Mouse (Mus musculus): ENCODE measurements around the gene C3. TPM values are rescaled to one million over a fixed set of nuclear protein-coding genes. Genes with fewer than 3 reads are reported as not detected.

The C3 gene
- polyA plus RNA-seq, 1 experiment from 2014 or later = 0.18 TPM

DNA sequence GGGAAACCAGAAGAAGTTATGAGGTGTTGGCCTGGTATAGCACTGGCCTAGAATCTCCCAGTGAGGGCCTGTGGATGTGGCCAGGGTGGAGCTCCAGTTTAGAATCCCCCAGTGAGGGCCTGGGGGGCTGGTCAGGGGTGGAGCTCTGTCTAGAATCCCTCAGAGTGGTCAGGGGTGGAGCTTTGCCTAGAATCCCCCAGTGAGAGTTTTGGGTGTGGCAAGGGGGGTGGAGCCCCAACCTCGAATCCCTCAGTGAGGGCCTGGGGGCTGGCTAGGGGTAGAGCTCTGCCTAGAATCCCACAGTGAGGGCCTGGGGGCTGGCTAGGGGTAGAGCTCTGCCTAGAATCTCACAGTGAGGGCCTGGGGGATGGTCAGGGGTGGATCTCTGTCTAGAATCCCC lies 33.9 kb upstream of the C3 start:
- H3K36me3 ChIP-seq (ENCODE audit: poor library complexity, severe bottlenecking) = peaks cover 66% of the 10 kb centered on the region
- no peak for ATAC-seq

DNA sequence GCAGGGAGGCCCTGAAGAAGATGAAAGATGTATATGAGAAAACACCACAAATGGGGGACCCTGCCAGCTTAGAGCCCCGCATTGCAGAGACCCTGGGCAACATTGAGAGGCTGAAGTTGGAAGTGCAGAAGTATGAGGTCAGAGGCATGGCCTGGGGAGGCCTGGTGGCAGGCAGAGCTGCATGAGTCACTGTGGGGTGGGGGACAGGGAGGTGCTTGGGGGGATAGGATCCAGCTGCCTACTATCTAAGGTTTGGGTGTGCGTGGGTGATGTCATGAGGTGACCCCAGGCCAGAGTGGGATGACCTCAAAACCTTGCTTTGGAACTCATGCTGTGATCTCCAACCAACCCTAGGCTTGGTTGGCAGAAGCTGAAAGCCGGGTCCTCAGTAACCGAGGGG lies 33.4 kb upstream of the C3 start:
- ATAC-seq = no peak
- peaks cover 69% of the 10 kb centered on the region for H3K36me3 ChIP-seq (ENCODE audit: poor library complexity, severe bottlenecking)
- WGBS = 91% methylated on average over 4 of the region's 4 CpGs

More for the DNA sequence above, 33.9 kb upstream of the C3 start:
- no peak overlapping the region for H3K4me2 ChIP-seq
- 44% methylated on average over 1 of the region's 1 CpGs for WGBS
- no peaks in the 10 kb centered on the region for H3K9me3 ChIP-seq (replicated peaks)
- no peak overlapping the region for H3K27ac ChIP-seq
- no peak overlapping the region for H3K9ac ChIP-seq
- 0 out of 2 replicates have a peak, but pooled peaks cover 3% of the 10 kb centered on the region for H3K4me1 ChIP-seq
- no peak overlapping the region for H3K4me3 ChIP-seq
- no peaks in the 10 kb centered on the region for H3K27me3 ChIP-seq

DNA sequence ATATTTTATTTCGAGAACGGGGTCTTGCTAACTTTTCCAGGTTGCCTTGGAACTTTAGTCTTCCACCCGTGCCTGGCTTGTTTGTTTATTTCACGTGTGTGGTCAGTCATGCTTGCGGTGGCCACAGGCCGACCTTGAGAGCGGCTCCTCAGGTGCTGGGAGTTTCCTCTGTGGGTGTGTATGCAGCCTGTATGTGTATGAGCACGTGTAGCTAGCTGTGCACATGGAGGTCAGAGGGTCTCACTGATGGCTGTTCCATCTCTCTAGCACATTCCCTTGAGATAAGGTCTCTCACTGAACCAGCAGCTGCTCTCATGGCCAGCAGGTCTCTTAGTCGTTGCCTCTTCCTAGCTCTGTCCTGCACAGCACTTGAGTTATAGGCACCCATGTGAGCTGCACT lies 32.4 kb upstream of the C3 start:
- no peaks in the 10 kb centered on the region for H3K9me3 ChIP-seq (replicated peaks)
- no peak overlapping the region for H3K4me2 ChIP-seq
- WGBS = 91% methylated on average over 9 of the region's 9 CpGs
- H3K9ac ChIP-seq = no peak overlapping the region
- H3K4me3 ChIP-seq = no peak overlapping the region
- H3K4me1 ChIP-seq = 0 out of 2 replicates have a peak, but pooled peaks cover 3% of the 10 kb centered on the region
- H3K27me3 ChIP-seq = no peaks in the 10 kb centered on the region
- peaks cover 72% of the 10 kb centered on the region for H3K36me3 ChIP-seq (ENCODE audit: poor library complexity, severe bottlenecking)
- no peak overlapping the region for H3K27ac ChIP-seq
- no peak for ATAC-seq

More for the DNA sequence above, 33.4 kb upstream of the C3 start:
- no peaks in the 10 kb centered on the region for H3K9me3 ChIP-seq (replicated peaks)
- H3K4me2 ChIP-seq = no peak overlapping the region
- H3K9ac ChIP-seq = no peak overlapping the region
- H3K27me3 ChIP-seq = no peaks in the 10 kb centered on the region
- H3K4me3 ChIP-seq = no peak overlapping the region
- 0 out of 2 replicates have a peak, but pooled peaks cover 3% of the 10 kb centered on the region for H3K4me1 ChIP-seq
- no peak overlapping the region for H3K27ac ChIP-seq

DNA sequence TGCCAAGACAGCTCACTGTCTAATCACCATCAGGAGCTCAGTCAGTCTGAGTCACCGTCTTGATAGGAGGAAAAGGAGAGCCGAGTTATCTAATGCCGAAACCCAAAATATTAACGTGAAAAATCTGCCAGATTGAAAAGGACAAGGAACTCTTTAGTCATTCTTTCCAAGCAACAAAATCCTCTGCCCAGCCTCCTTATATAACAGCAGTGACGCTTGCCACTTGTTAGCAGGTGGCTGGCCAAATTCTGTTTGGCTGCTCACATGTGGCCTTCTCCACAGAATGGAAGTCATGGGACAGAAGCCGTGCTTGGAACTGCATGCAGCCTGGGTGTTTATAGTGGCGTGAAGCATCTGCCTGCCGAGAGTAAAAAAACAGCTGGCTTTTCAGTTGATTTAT lies 31.8 kb upstream of the C3 start:
- Histone ChIP-seq H3K4me2 (no peak overlapping the region), H3K27ac (no peak overlapping the region), H3K4me1 (0 out of 2 replicates have a peak, but pooled peaks cover under 1% of the 10 kb centered on the region), H3K27me3 (no peaks in the 10 kb centered on the region), H3K9me3 (replicated peaks) (no peaks in the 10 kb centered on the region), H3K4me3 (no peak overlapping the region), H3K36me3 (ENCODE audit: poor library complexity, severe bottlenecking) (peaks cover 79% of the 10 kb centered on the region), H3K9ac (no peak overlapping the region)
- WGBS = 94% methylated on average over 8 of the region's 8 CpGs
- ATAC-seq = no peak

DNA sequence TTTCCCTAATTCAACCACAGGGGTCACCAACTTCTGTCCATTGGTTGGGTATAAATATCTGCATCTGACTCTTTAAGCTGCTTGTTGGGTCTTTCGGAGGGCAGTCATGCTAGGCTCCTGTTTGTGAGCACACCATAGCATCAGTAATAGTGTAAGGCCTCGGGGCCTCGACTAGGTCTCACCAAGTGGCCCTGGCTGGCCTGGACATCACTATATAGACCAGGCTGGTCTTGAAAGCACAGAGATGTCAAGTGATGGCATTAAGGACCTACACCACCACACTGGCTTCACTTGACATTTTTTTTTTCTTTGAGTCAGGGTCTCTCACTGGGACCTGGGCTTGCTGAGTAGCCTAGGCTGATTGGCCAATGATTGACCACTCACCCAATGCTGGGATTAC lies 30.3 kb upstream of the C3 start:
- ATAC-seq = no peak

DNA sequence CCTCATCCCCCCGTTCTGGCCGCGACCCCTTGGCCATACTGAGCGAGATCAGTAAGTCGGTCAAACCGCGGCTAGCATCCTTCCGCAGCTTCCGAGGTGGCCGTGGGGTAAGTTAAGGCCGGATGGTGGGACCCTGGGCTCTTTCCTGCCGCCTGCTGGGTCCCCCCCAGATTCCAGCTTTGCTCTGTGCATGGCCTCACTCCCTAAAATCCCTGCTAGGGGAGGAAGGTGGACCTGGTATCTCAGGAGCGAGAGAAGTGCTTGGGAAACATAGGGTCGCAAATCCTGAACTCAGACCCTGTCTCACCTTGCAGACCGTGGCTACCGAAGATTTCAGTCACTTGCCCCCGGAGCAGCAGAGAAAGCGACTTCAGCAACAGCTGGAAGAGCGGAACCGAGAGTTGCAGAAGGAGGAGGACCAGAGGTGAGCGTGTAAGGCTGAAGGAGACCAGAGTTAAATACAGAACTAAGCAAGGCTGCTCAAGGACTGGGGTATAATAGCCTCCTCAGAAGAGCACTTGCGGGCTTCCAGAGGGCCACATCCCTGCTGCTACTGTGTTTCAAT lies 29.1 kb upstream of the C3 start:
- no peaks in the 10 kb centered on the region for H3K4me1 ChIP-seq
- H3K36me3 ChIP-seq (ENCODE audit: poor library complexity, severe bottlenecking) = peaks cover 73% of the 10 kb centered on the region
- no peak overlapping the region for H3K27ac ChIP-seq
- no peak overlapping the region for H3K4me2 ChIP-seq
- H3K27me3 ChIP-seq = no peaks in the 10 kb centered on the region
- H3K9ac ChIP-seq = no peak overlapping the region
- H3K4me3 ChIP-seq = no peak overlapping the region
- WGBS = 95% methylated on average over 22 of the region's 22 CpGs
- ATAC-seq = no peak
- no peaks in the 10 kb centered on the region for H3K9me3 ChIP-seq (replicated peaks)

More for the DNA sequence above, 30.3 kb upstream of the C3 start:
- Histone ChIP-seq H3K36me3 (ENCODE audit: poor library complexity, severe bottlenecking) (peaks cover 84% of the 10 kb centered on the region), H3K27me3 (no peaks in the 10 kb centered on the region), H3K4me1 (no peaks in the 10 kb centered on the region), H3K9me3 (replicated peaks) (no peaks in the 10 kb centered on the region), H3K4me2 (no peak overlapping the region), H3K4me3 (no peak overlapping the region), H3K9ac (no peak overlapping the region), H3K27ac (no peak overlapping the region)
- 88% methylated on average over 3 of the region's 3 CpGs for WGBS

DNA sequence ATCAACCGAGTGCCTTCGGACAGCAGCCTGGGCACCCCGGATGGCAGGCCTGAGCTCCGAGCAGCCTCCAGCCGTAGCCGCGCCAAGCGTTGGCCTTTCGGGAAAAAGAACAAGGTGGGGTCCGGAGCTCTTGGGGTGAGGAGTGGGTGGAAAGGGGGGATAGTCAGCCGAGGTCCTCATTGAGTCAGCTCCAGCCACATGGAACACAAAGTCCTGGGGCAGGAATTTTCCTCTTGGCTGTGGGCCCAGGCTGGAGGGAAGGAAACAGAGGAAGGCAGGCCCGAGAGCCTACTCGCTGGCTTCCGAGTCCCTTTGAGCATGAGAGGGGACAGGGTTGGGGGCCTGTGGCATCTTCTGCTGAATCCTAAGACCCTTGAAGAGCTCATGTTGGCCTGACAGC lies 27.4 kb upstream of the C3 start:
- no peaks in the 10 kb centered on the region for H3K9me3 ChIP-seq (replicated peaks)
- no peak for ATAC-seq
- peaks cover 7% of the 10 kb centered on the region for H3K4me1 ChIP-seq
- H3K27ac ChIP-seq = no peak overlapping the region
- H3K27me3 ChIP-seq = no peaks in the 10 kb centered on the region
- H3K4me3 ChIP-seq = no peak overlapping the region
- 88% methylated on average over 14 of the region's 14 CpGs for WGBS
- no peak overlapping the region for H3K9ac ChIP-seq
- no peak overlapping the region for H3K4me2 ChIP-seq
- peaks cover 56% of the 10 kb centered on the region for H3K36me3 ChIP-seq (ENCODE audit: poor library complexity, severe bottlenecking)

DNA sequence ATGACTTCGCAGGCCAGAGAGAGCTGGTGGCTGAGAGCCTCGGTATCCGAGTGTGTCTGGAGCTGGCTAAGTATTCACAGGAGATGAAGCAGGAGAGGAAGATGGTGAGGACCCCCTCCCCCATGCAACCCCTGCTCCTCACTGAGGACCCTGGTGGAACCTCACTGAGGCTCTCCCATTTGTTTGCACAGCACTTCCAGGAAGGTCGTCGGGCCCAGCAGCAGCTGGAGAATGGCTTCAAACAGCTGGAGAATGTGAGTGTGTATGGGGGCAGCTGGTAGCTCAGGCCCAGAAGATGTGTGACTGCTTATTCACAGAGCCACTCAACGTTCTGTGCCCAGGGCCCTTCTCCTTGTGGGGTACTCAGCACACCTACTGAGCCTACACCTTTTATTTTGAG lies 25.4 kb upstream of the C3 start:
- 85% methylated on average over 6 of the region's 6 CpGs for WGBS
- no peaks in the 10 kb centered on the region for H3K27me3 ChIP-seq
- H3K4me1 ChIP-seq = peaks cover 26% of the 10 kb centered on the region
- no peak overlapping the region for H3K27ac ChIP-seq
- H3K4me2 ChIP-seq = no peak overlapping the region
- ATAC-seq = no peak
- H3K4me3 ChIP-seq = no peak overlapping the region
- no peaks in the 10 kb centered on the region for H3K9me3 ChIP-seq (replicated peaks)
- peaks cover 36% of the 10 kb centered on the region for H3K36me3 ChIP-seq (ENCODE audit: poor library complexity, severe bottlenecking)
- no peak overlapping the region for H3K9ac ChIP-seq

DNA sequence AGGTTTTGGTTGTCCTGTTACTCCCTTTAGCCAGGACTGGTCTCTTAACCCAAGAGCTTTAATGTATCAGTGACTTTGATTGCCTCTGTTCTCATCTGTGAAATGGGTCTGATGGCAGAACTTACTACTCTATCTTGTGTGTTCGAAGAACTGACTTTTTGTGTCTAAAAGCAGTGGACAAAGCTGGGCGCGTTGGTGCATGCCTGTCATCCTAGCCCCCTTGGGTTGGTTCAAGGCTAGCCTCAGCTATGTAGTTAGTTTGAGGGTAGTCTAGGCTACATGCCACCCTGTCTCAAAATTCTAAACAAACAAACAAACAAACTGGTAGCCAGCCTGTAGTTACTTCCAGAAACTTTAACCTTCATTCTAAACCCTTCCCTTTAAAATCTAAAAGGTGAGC lies 23.5 kb upstream of the C3 start:
- Histone ChIP-seq H3K4me1 (peaks cover 33% of the 10 kb centered on the region), H3K27ac (no peak overlapping the region), H3K4me2 (no peak overlapping the region), H3K4me3 (no peak overlapping the region), H3K27me3 (no peaks in the 10 kb centered on the region), H3K36me3 (ENCODE audit: poor library complexity, severe bottlenecking) (peaks cover 21% of the 10 kb centered on the region), H3K9me3 (replicated peaks) (no peaks in the 10 kb centered on the region), H3K9ac (no peak overlapping the region)
- no peak for ATAC-seq
- WGBS = 97% methylated on average over 3 of the region's 3 CpGs

DNA sequence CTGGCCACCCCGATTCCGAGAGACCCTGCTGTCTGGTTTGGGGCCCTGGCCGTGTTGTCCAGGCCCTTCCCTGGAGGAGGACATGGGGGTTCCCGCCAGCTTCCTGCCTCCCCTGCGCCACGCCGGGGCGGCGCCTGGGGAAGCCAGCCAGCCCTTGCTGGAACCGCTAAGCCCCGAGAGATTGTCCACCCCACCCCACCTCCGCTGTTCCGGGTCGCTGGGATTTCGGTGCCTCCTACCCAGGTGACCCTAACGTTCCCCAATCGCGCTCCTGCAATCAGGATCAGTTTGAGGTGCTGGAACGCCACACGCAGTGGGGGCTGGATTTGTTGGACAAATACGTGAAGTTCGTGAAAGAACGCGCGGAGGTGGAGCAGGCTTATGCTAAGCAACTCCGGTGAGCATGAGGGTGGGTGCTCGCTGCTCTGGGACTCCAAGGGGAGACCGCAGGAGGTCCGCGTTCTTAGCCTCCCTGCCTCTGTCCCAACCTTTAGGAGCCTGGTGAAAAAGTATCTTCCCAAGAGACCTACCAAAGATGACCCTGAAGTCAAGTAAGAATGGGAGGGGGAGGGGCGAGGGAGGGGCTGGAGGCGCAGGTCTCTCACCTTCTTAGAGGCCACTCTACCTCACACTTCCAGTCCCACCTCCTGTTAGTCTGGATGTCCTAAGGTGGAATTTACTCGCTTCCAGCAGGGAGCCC lies 22.7 kb upstream of the C3 start:
- H3K4me1 ChIP-seq = peaks cover 39% of the 10 kb centered on the region
- H3K36me3 ChIP-seq (ENCODE audit: poor library complexity, severe bottlenecking) = peaks cover 20% of the 10 kb centered on the region
- H3K9me3 ChIP-seq (replicated peaks) = no peaks in the 10 kb centered on the region
- no peaks in the 10 kb centered on the region for H3K27me3 ChIP-seq
- WGBS = 3% methylated on average over 33 of the region's 33 CpGs
- H3K27ac ChIP-seq = no peak overlapping the region
- H3K4me3 ChIP-seq = peak overlapping the region; percentile 50
- peak overlapping the region; percentile 84 for H3K4me2 ChIP-seq
- no peak for ATAC-seq
- H3K9ac ChIP-seq = peak overlapping the region; percentile 73

DNA sequence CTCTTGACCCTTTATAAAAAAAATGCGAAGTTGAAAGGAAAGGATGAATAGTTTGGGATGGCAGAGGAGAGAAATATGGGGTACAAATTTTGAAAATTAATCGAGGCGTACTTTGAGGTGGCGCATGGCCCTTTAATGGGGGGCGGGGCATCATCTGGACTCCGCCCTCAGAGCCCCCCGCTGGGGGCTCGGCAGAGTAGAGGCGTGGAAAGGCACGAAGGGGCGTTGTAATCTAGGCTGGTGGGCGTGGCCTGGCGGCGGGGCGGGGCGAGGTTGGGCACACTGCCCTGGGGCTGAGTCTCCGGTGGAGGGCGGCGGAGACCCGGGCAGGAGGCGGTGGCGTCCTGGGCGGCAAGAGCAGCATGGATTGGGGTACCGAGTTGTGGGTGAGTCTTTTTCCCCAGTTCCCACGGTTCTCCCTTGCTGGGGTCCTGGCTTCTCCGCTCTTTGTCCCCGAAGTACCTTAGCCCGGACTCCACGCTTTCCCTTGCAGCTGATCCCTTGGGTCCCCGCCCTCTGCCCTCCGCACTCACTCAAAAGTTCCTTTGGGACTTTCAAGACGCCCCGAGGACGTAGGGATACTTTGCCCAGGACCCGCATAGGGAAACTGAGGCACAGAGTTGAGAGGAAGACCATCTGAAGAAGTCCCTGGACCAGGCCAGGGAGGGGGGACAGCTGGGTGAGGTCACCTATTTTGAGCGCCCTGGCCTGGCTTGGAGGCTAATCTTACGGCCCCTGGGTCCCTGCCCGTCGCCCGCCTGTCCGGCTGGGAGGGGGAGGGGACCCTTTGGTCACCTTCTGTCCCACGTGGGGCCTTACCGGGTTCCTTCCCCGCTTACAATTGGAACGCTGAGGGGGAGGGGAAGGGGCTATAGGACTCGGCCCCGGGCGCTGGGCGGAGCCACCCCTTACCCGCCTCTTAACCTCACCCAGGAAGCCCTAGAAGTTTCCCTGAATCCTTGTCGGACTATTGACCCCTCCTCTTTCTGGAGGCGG lies 21.5 kb upstream of the C3 start, which contains the start of gene Trip10:
TSS of gene Trip10 (plus strand) at position 270 of the 996 bp plus-strand sequence.
- Histone ChIP-seq H3K4me3 (peak within 1 kb of the TSS; percentile 50), H3K27me3 (no peaks in the 10 kb centered on the region), H3K36me3 (ENCODE audit: poor library complexity, severe bottlenecking) (peaks cover 13% of the 10 kb centered on the region), H3K9me3 (replicated peaks) (no peaks in the 10 kb centered on the region), H3K4me2 (peak within 1 kb of the TSS; percentile 84), H3K27ac (peak within 1 kb of the TSS; percentile 92), H3K4me1 (peaks cover 39% of the 10 kb centered on the region), H3K9ac (peak within 1 kb of the TSS; percentile 73)
- peak; percentile 3; the same call in 1 of the 2 replicates for ATAC-seq
- WGBS = under 1% methylated on average over 49 of the region's 52 CpGs

DNA sequence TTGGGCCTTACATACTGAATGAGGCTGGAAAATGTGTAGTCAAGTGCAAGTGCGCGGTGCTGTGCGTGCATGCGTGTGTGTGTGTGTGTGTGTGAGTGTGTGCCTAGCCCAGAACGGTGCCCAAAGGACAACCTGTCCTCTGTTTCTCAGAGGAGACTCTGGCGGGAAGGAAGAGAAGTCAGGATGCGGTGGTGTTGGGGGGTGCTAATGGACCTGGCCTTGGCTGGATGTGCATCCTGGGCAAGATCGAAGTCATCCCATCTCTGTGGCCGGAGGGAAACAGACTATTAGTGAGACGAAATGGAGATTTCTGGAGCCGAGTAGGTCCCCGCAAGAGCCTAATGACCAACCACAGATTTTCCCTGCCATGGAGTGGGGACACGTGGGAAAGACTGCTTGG lies 20.8 kb upstream of the C3 start:
- no peak for ATAC-seq
- H3K9me3 ChIP-seq (replicated peaks) = no peaks in the 10 kb centered on the region
- WGBS = 5% methylated on average over 13 of the region's 13 CpGs
- peak overlapping the region; percentile 50 for H3K4me3 ChIP-seq
- peak overlapping the region; percentile 92 for H3K27ac ChIP-seq
- H3K4me2 ChIP-seq = peak overlapping the region; percentile 84
- H3K36me3 ChIP-seq (ENCODE audit: poor library complexity, severe bottlenecking) = peaks cover 13% of the 10 kb centered on the region
- peaks cover 39% of the 10 kb centered on the region for H3K4me1 ChIP-seq
- H3K9ac ChIP-seq = peak overlapping the region; percentile 61
- no peaks in the 10 kb centered on the region for H3K27me3 ChIP-seq
